Mouse (Mus musculus): Measurements from ENCODE around the gene Cyb5r2. TPM values are rescaled to one million over a fixed set of nuclear protein-coding genes. Genes with fewer than 3 reads are reported as not detected.

Gene Cyb5r2
- polyA plus RNA-seq, 1 experiment: not detected

GRCm38 (mm10) chr7:107705941-107706340, 51.9 kb downstream of the Cyb5r2 start:
- no peak overlapping the region for H3K4me3 ChIP-seq (ENCODE audit: insufficient read depth, poor library complexity, severe bottlenecking)
- H3K27me3 ChIP-seq (ENCODE audit: control insufficient read depth, insufficient read depth, insufficient read length): no peaks in the 10 kb centered on the region
- no peaks in the 10 kb centered on the region for H3K36me3 ChIP-seq (ENCODE audit: control insufficient read depth, insufficient read depth)
- no peak for TF ChIP-seq MYOG (IDR thresholded peaks at IDR 0.05; ENCODE audit: control insufficient read depth, extremely low read depth, insufficient read length)
- TF ChIP-seq MYOD1 (IDR thresholded peaks at IDR 0.05; ENCODE audit: control insufficient read depth, insufficient read length, low read depth): no peak
- TF ChIP-seq CEBPB (IDR thresholded peaks at IDR 0.05; ENCODE audit: low read depth): no peak
- no peak for TF ChIP-seq MAX (IDR thresholded peaks at IDR 0.05)
- TF ChIP-seq USF1 (IDR thresholded peaks at IDR 0.05; ENCODE audit: low read depth): no peak
- no peak for TF ChIP-seq CTCF (IDR thresholded peaks at IDR 0.05; ENCODE audit: control insufficient read depth, insufficient read depth, insufficient read length)
- no peak for TF ChIP-seq FOSL1 (IDR thresholded peaks at IDR 0.05; ENCODE audit: insufficient read depth, low read length, poor library complexity, severe bottlenecking)
- no peaks in the 10 kb centered on the region for H3K79me3 ChIP-seq (ENCODE audit: low read depth)
- no peak overlapping the region for H3ac ChIP-seq (ENCODE audit: control insufficient read depth, insufficient read length, low read depth)
- no peaks in the 10 kb centered on the region for H3K79me2 ChIP-seq (ENCODE audit: control insufficient read depth, insufficient read depth)

GRCm38 (mm10) chr7:107702461-107703380, 55.1 kb downstream of the Cyb5r2 start:
- Histone ChIP-seq H3K79me2 (ENCODE audit: control insufficient read depth, insufficient read depth) (no peaks in the 10 kb centered on the region), H3K36me3 (ENCODE audit: control insufficient read depth, insufficient read depth) (no peaks in the 10 kb centered on the region), H3K79me3 (ENCODE audit: low read depth) (no peaks in the 10 kb centered on the region), H3K27me3 (ENCODE audit: control insufficient read depth, insufficient read depth, insufficient read length) (no peaks in the 10 kb centered on the region), H3ac (ENCODE audit: control insufficient read depth, insufficient read length, low read depth) (no peak overlapping the region), H3K4me3 (ENCODE audit: insufficient read depth, poor library complexity, severe bottlenecking) (no peak overlapping the region)
- no peak for TF ChIP-seq MAX (IDR thresholded peaks at IDR 0.05)
- TF ChIP-seq FOSL1 (IDR thresholded peaks at IDR 0.05; ENCODE audit: insufficient read depth, low read length, poor library complexity, severe bottlenecking): no peak
- TF ChIP-seq CEBPB (IDR thresholded peaks at IDR 0.05; ENCODE audit: low read depth): no peak
- no peak for TF ChIP-seq CTCF (IDR thresholded peaks at IDR 0.05; ENCODE audit: control insufficient read depth, insufficient read depth, insufficient read length)
- no peak for TF ChIP-seq USF1 (IDR thresholded peaks at IDR 0.05; ENCODE audit: low read depth)
- TF ChIP-seq MYOG (IDR thresholded peaks at IDR 0.05; ENCODE audit: control insufficient read depth, extremely low read depth, insufficient read length): no peak
- TF ChIP-seq MYOD1 (IDR thresholded peaks at IDR 0.05; ENCODE audit: control insufficient read depth, insufficient read length, low read depth): no peak

- Histone ChIP-seq H3ac (ENCODE audit: control insufficient read depth, insufficient read length, low read depth) (no peak overlapping the region), H3K79me2 (ENCODE audit: control insufficient read depth, insufficient read depth) (no peaks in the 10 kb centered on the region), H3K4me3 (ENCODE audit: insufficient read depth, poor library complexity, severe bottlenecking) (no peak overlapping the region), H3K27me3 (ENCODE audit: control insufficient read depth, insufficient read depth, insufficient read length) (no peaks in the 10 kb centered on the region), H3K79me3 (ENCODE audit: low read depth) (no peaks in the 10 kb centered on the region), H3K36me3 (ENCODE audit: control insufficient read depth, insufficient read depth) (no peaks in the 10 kb centered on the region)
- no peak for TF ChIP-seq CTCF (IDR thresholded peaks at IDR 0.05; ENCODE audit: control insufficient read depth, insufficient read depth, insufficient read length)
- TF ChIP-seq MAX (IDR thresholded peaks at IDR 0.05): no peak
- TF ChIP-seq MYOD1 (IDR thresholded peaks at IDR 0.05; ENCODE audit: control insufficient read depth, insufficient read length, low read depth): no peak
- no peak for TF ChIP-seq USF1 (IDR thresholded peaks at IDR 0.05; ENCODE audit: low read depth)
- no peak for TF ChIP-seq CEBPB (IDR thresholded peaks at IDR 0.05; ENCODE audit: low read depth)
- no peak for TF ChIP-seq FOSL1 (IDR thresholded peaks at IDR 0.05; ENCODE audit: insufficient read depth, low read length, poor library complexity, severe bottlenecking)
- no peak for TF ChIP-seq MYOG (IDR thresholded peaks at IDR 0.05; ENCODE audit: control insufficient read depth, extremely low read depth, insufficient read length)
These were observed 57.2 kb downstream of the Cyb5r2 start for GRCm38 (mm10) chr7:107700646-107701045.

GRCm38 (mm10) chr7:107699926-107700325, 57.9 kb downstream of the Cyb5r2 start:
- Histone ChIP-seq H3K79me2 (ENCODE audit: control insufficient read depth, insufficient read depth) (no peaks in the 10 kb centered on the region), H3ac (ENCODE audit: control insufficient read depth, insufficient read length, low read depth) (no peak overlapping the region), H3K36me3 (ENCODE audit: control insufficient read depth, insufficient read depth) (no peaks in the 10 kb centered on the region), H3K27me3 (ENCODE audit: control insufficient read depth, insufficient read depth, insufficient read length) (no peaks in the 10 kb centered on the region), H3K4me3 (ENCODE audit: insufficient read depth, poor library complexity, severe bottlenecking) (no peak overlapping the region), H3K79me3 (ENCODE audit: low read depth) (no peaks in the 10 kb centered on the region)
- TF ChIP-seq FOSL1 (IDR thresholded peaks at IDR 0.05; ENCODE audit: insufficient read depth, low read length, poor library complexity, severe bottlenecking) (no peak), MAX (IDR thresholded peaks at IDR 0.05) (no peak), CEBPB (IDR thresholded peaks at IDR 0.05; ENCODE audit: low read depth) (no peak), USF1 (IDR thresholded peaks at IDR 0.05; ENCODE audit: low read depth) (no peak), MYOG (IDR thresholded peaks at IDR 0.05; ENCODE audit: control insufficient read depth, extremely low read depth, insufficient read length) (no peak), CTCF (IDR thresholded peaks at IDR 0.05; ENCODE audit: control insufficient read depth, insufficient read depth, insufficient read length) (no peak), MYOD1 (IDR thresholded peaks at IDR 0.05; ENCODE audit: control insufficient read depth, insufficient read length, low read depth) (no peak)

Other genes starting within 250 kb of the Cyb5r2 start
- not detected for gene Olfml1, start 190.6 kb downstream of the Cyb5r2 start, polyA plus RNA-seq (2012; fragmentation: generic; extraction: Trizol)
- gene Ppfibp2, start 162.8 kb downstream of the Cyb5r2 start, polyA plus RNA-seq (2012; fragmentation: generic; extraction: Trizol): 0.01 TPM
- gene 5330417H12Rik, start 132.9 kb downstream of the Cyb5r2 start, polyA plus RNA-seq (2012; fragmentation: generic; extraction: Trizol): not detected
- not detected for gene Ovch2, start 43.2 kb upstream of the Cyb5r2 start, polyA plus RNA-seq (2012; fragmentation: generic; extraction: Trizol)
- not detected for gene Olfr467, start 54.2 kb upstream of the Cyb5r2 start, polyA plus RNA-seq (2012; fragmentation: generic; extraction: Trizol)
- not detected for gene Olfr469, start 67.5 kb upstream of the Cyb5r2 start, polyA plus RNA-seq (2012; fragmentation: generic; extraction: Trizol)
- not detected for gene Olfr470, start 89.5 kb upstream of the Cyb5r2 start, polyA plus RNA-seq (2012; fragmentation: generic; extraction: Trizol)
- gene Olfr472, start 139.9 kb upstream of the Cyb5r2 start, polyA plus RNA-seq (2012; fragmentation: generic; extraction: Trizol): not detected
- gene Olfr473, start 172.4 kb upstream of the Cyb5r2 start, polyA plus RNA-seq (2012; fragmentation: generic; extraction: Trizol): not detected
- not detected for gene Olfr474, start 196.6 kb upstream of the Cyb5r2 start, polyA plus RNA-seq (2012; fragmentation: generic; extraction: Trizol)
- gene Olfr476, start 206.8 kb upstream of the Cyb5r2 start, polyA plus RNA-seq (2012; fragmentation: generic; extraction: Trizol): not detected
- not detected for gene Olfr477, start 228.7 kb upstream of the Cyb5r2 start, polyA plus RNA-seq (2012; fragmentation: generic; extraction: Trizol)